Mouse (Mus musculus) urinary bladder, adult 2 months (tissue): ENCODE measurements around the gene Ifitm5. TPM values are rescaled to one million over a fixed set of nuclear protein-coding genes. Genes with fewer than 3 reads are reported as not detected.

Experiments
- DNase-seq: peaks from one replicate; pipeline ENCODE4 v3.0.0; 2022; ENCODE audit warnings: low spot score
- polyA plus RNA-seq: library from polyadenylated mRNA; depleted of rRNA; stranded (reverse); fragments of >200 nt; gene quantifications from 2 replicates; pipeline ENCODE4 v1.2.3, GENCODE M21; 2012

Ifitm5 gene
- polyA plus RNA-seq, 1 experiment = 1.7 TPM

- no peak for DNase-seq
Measured at GRCm38 (mm10) chr7:140962733-140963132, 12.6 kb upstream of the Ifitm5 start.

GRCm38 (mm10) chr7:140961416-140961815 lies 11.3 kb upstream of the Ifitm5 start:
- no peak for DNase-seq

- no peak for DNase-seq
Measured at GRCm38 (mm10) chr7:140960026-140960425, 9.9 kb upstream of the Ifitm5 start.

- DNase-seq = no peak
Measured at GRCm38 (mm10) chr7:140959181-140959901, 9.2 kb upstream of the Ifitm5 start.

GRCm38 (mm10) chr7:140956556-140956869 lies 6.4 kb upstream of the Ifitm5 start:
- no peak for DNase-seq

- DNase-seq = no peak
Measured at GRCm38 (mm10) chr7:140955758-140956555, 5.9 kb upstream of the Ifitm5 start, which contains the start of the genes Gm45717 and Ifitm2. TSS of gene Gm45717 (minus strand) at chr7:140955937. TSS of gene Ifitm2 (minus strand) at chr7:140955987.

- no peak for DNase-seq
Measured at GRCm38 (mm10) chr7:140955342-140955741, 5.3 kb upstream of the Ifitm5 start.

GRCm38 (mm10) chr7:140954733-140955071 lies 4.6 kb upstream of the Ifitm5 start:
- no peak for DNase-seq

- no peak for DNase-seq
Measured at GRCm38 (mm10) chr7:140953800-140954732, 4.0 kb upstream of the Ifitm5 start.

GRCm38 (mm10) chr7:140953133-140953532 lies 3.0 kb upstream of the Ifitm5 start:
- DNase-seq = no peak

- DNase-seq = no peak
Measured at GRCm38 (mm10) chr7:140952441-140952840, 2.4 kb upstream of the Ifitm5 start.

GRCm38 (mm10) chr7:140951765-140952164 lies 1.7 kb upstream of the Ifitm5 start:
- no peak for DNase-seq

GRCm38 (mm10) chr7:140951051-140951450 lies 960 bp upstream of the Ifitm5 start:
- no peak for DNase-seq

GRCm38 (mm10) chr7:140949255-140949654 lies 836 bp downstream of the Ifitm5 start:
- no peak for DNase-seq

- no peak for DNase-seq
Measured at GRCm38 (mm10) chr7:140948161-140948560, 1.9 kb downstream of the Ifitm5 start.

GRCm38 (mm10) chr7:140946980-140947379 lies 3.1 kb downstream of the Ifitm5 start:
- DNase-seq = no peak

GRCm38 (mm10) chr7:140946311-140946710 lies 3.8 kb downstream of the Ifitm5 start:
- no peak for DNase-seq

GRCm38 (mm10) chr7:140945247-140945646 lies 4.8 kb downstream of the Ifitm5 start:
- no peak for DNase-seq

GRCm38 (mm10) chr7:140944236-140944635 lies 5.9 kb downstream of the Ifitm5 start:
- no peak for DNase-seq

- DNase-seq = no peak
Measured at GRCm38 (mm10) chr7:140943356-140943755, 6.7 kb downstream of the Ifitm5 start.

GRCm38 (mm10) chr7:140942811-140943210 lies 7.3 kb downstream of the Ifitm5 start:
- no peak for DNase-seq

- no peak for DNase-seq
Measured at GRCm38 (mm10) chr7:140942341-140942740, 7.8 kb downstream of the Ifitm5 start.
